Mouse (Mus musculus) kidney, embryonic 15.5 days (tissue): ENCODE results near the gene 5730596B20Rik. TPM values are rescaled to one million over a fixed set of nuclear protein-coding genes. Genes with fewer than 3 reads are reported as not detected.

ENCODE experiments used
- ATAC-seq: fragments of 200-750 bp; cut with Nextera tagmentation; replicated peaks from 2 replicates; pipeline ENCODE4 v1.8.0; 2017; ENCODE audit warnings: moderate TSS enrichment; ENCODE audit not compliant: low FRiP score
- H3K27ac ChIP-seq: fragments of 300-500 bp; sonication (generic); 2 replicates; pipeline ENCODE4 v1.5.1; 2015; ENCODE audit warnings: mild to moderate bottlenecking, inconsistent platforms
- H3K27me3 ChIP-seq: fragments of 300-500 bp; sonication (generic); 2 replicates; pipeline ENCODE4 v1.6.1; 2015; ENCODE audit warnings: inconsistent platforms
- H3K36me3 ChIP-seq: fragments of 300-500 bp; sonication (generic); 2 replicates; pipeline ENCODE4 v1.6.1; 2015; ENCODE audit warnings: inconsistent platforms
- H3K4me1 ChIP-seq: fragments of 300-500 bp; sonication (generic); 2 replicates; pipeline ENCODE4 v1.6.1; 2015; ENCODE audit warnings: inconsistent platforms
- H3K4me2 ChIP-seq: fragments of 300-500 bp; sonication (generic); 2 replicates; pipeline ENCODE4 v1.6.1; 2015; ENCODE audit warnings: moderate library complexity, mild to moderate bottlenecking, inconsistent platforms
- H3K4me3 ChIP-seq: fragments of 300-500 bp; sonication (generic); replicated peaks from 2 replicates; pipeline ENCODE4 v1.5.1; 2015; ENCODE audit warnings: mild to moderate bottlenecking, inconsistent platforms
- H3K9ac ChIP-seq: fragments of 300-500 bp; sonication (generic); 2 replicates; pipeline ENCODE4 v1.6.1; 2015; ENCODE audit warnings: mild to moderate bottlenecking, inconsistent platforms
- H3K9me3 ChIP-seq: fragments of 300-500 bp; sonication (generic); replicated peaks from 2 replicates; pipeline ENCODE4 v1.6.1; 2016; ENCODE audit warnings: inconsistent platforms
- WGBS: fragments of 180-500 bp; shearing (Covaris S2); methylation state at CpG from one replicate; pipeline ENCODE4 v1.1.7; 2015; ENCODE audit warnings: mixed read lengths; 5-methylcytosine and 5-hydroxymethylcytosine counted together
- polyA plus RNA-seq: library from polyadenylated mRNA; unstranded; fragments of >200 nt; fragmentation: Nextera tagmentation; extraction: Ambion mirVana; gene quantifications from 2 replicates; pipeline ENCODE4 v1.2.1, GENCODE M21; 2015

5730596B20Rik gene
- polyA plus RNA-seq, 1 experiment from 2014 or later: 2.4 TPM

DNA sequence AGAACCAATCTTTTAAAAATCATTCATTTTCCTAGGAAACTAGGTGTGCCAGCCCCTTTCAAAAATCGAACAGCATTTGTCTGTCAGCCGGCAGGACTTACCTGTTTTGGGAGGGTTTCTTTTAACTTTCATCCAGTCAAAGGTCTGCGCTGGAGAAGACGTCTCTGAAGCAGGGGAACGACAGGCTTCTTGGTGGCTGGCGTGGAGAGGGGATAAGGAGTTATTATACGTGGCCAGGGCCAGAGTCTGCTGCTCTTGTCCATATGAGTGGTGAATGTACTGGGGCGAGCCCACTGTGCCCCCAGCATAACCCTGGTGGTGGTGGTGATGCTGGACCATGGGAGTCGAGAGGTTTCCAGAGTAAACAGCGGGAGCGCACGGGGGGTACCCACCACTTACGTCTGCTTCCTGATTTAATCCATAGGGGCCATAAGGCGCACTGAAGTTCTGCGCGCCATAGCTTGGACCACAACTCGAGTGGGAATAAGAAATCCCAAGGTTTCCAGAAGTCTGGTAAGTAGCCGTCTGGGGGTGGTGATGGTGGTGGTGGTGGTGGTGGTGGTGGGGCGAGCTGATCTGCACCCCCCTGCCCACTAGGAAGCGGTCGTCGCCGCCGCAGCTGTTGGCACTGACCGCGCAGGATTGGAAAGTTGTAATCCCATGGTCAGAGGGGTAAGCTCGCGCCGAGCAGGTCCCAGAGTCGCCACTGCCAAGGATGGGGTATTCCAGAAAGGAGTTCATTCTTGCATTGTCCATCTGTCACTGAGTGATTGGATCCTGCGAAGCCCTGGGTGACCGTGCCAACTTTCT, 19.6 kb upstream of the 5730596B20Rik start:
- 0 out of 2 replicates have a peak overlapping the region, but pooled peaks have one; percentile 95 for H3K27ac ChIP-seq
- H3K4me1 ChIP-seq: peaks cover 61% of the 10 kb centered on the region
- H3K36me3 ChIP-seq: no peaks in the 10 kb centered on the region
- peaks cover 54% of the 10 kb centered on the region for H3K27me3 ChIP-seq
- H3K9me3 ChIP-seq: no peaks in the 10 kb centered on the region
- H3K4me3 ChIP-seq: peak overlapping the region; percentile 85
- ATAC-seq: peak; percentile 47; the same call in 1 of the 2 replicates
- WGBS: under 1% methylated on average over 32 of the region's 32 CpGs
- H3K4me2 ChIP-seq: peak overlapping the region; percentile 97
- H3K9ac ChIP-seq: peak overlapping the region; percentile 77; the same call in 1 of the 2 replicates

DNA sequence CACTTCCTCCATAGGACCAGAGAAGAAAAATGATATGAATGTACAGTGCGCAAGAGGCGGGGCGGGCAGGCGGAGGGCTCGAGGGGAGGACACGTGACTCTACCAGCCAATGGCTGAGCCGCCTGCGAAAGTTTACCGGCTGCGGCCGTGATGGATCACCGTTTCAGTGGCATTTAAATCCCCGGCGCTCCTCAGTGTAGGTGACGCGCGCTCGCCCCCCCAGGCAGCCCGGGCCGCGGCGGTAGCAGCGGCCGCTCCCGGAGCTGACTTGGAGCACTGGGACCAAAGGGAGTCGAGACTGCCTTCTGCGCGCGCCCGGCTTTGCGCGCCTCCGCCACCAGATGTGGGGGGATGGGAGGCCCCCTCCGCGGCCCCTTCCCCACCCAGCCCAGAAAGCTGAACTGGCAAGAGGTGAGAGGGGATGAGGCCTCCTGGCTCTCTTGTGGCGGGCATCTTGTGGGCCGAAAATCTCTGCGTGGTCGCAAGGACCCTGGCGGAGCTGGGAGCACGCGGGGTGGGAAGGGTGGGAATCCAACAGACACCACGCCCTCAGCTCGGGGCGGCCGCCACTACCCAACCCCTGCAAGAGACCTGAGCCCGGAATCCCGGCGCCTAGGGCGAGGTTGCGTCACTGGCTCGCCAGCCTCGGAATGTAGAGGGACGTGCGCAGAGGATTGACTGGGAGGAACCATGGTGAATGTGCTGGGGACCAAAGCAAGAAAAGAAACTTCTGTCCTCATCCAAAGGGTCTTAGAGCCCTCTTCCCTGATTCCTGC, 18.8 kb upstream of the 5730596B20Rik start, which contains the start of gene Hoxa1:
TSS of gene Hoxa1 (minus strand) at position 42 of the 776 bp plus-strand sequence.
- ATAC-seq: peak; percentile 83
- peak within 1 kb of the TSS; percentile 77 for H3K9ac ChIP-seq
- H3K27me3 ChIP-seq: peaks cover 46% of the 10 kb centered on the region
- H3K9me3 ChIP-seq: no peaks in the 10 kb centered on the region
- peak within 1 kb of the TSS; percentile 95 for H3K27ac ChIP-seq
- H3K4me3 ChIP-seq: peak within 1 kb of the TSS; percentile 85
- H3K36me3 ChIP-seq: no peaks in the 10 kb centered on the region
- WGBS: under 1% methylated on average over 55 of the region's 55 CpGs
- peaks cover 63% of the 10 kb centered on the region for H3K4me1 ChIP-seq
- peak within 1 kb of the TSS; percentile 97 for H3K4me2 ChIP-seq

DNA sequence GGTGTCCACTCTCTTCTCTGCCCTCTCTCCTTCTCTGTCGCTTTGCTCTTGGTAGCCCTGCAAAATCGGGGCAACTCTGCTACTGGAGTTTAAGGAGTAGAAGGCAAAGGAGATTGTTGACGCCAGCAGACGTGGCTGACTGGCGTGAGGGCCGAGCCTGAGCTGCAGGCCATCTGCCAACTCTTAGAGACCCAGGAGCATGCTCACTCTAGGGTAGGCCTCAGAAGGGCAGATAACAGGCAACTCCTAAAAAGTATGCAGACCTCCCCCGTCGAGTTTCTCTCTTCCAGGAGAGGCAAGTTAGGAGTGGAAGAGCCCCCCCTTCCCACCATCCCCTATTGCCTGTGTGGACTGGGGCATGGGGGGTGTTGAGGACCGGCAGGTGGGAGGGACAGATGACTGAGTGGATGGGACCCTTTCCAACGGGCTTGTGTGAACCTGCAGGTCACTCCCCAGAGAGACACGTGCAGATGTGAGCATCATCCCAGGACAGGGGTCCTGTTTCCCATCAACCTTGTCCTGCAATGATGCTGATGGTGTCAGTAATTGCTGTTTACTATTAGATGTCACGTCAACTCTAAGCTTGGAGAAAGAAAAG, 18.0 kb upstream of the 5730596B20Rik start:
- Histone ChIP-seq H3K4me3 (peak overlapping the region; percentile 85), H3K36me3 (no peaks in the 10 kb centered on the region), H3K27me3 (peaks cover 39% of the 10 kb centered on the region), H3K9ac (peak overlapping the region; percentile 77), H3K27ac (peak overlapping the region; percentile 95), H3K4me1 (peaks cover 71% of the 10 kb centered on the region), H3K4me2 (peak overlapping the region; percentile 97), H3K9me3 (no peaks in the 10 kb centered on the region)
- WGBS: 7% methylated on average over 12 of the region's 12 CpGs
- ATAC-seq: peak; percentile 3

DNA sequence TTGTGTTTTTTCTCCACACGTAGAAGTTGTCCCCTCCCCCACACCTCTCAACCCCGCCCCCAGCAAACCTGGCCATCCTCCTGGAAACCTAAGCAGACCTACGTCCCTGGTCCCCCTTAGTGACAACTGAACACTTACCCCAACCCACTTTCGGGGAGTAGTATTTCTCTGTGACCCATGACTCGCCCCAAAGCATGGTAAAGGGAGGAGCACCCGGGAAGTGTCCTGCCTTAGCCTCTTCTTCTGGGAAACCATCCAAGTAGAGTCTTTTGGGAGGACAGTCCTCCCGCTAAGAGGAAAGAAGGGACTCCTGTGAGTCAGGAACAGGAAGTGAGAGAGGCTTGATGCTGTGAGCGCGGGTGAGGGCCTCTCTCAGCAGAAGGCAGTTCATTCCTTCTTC, 17.3 kb upstream of the 5730596B20Rik start:
- H3K4me1 ChIP-seq: peaks cover 78% of the 10 kb centered on the region
- peak overlapping the region; percentile 34; the same call in 1 of the 2 replicates for H3K9ac ChIP-seq
- 11% methylated on average over 9 of the region's 9 CpGs for WGBS
- no peak for ATAC-seq
- H3K27me3 ChIP-seq: peaks cover 32% of the 10 kb centered on the region
- peak overlapping the region; percentile 95 for H3K27ac ChIP-seq
- peak overlapping the region; percentile 97 for H3K4me2 ChIP-seq
- H3K36me3 ChIP-seq: no peaks in the 10 kb centered on the region
- H3K4me3 ChIP-seq: peak overlapping the region; percentile 85
- no peaks in the 10 kb centered on the region for H3K9me3 ChIP-seq

DNA sequence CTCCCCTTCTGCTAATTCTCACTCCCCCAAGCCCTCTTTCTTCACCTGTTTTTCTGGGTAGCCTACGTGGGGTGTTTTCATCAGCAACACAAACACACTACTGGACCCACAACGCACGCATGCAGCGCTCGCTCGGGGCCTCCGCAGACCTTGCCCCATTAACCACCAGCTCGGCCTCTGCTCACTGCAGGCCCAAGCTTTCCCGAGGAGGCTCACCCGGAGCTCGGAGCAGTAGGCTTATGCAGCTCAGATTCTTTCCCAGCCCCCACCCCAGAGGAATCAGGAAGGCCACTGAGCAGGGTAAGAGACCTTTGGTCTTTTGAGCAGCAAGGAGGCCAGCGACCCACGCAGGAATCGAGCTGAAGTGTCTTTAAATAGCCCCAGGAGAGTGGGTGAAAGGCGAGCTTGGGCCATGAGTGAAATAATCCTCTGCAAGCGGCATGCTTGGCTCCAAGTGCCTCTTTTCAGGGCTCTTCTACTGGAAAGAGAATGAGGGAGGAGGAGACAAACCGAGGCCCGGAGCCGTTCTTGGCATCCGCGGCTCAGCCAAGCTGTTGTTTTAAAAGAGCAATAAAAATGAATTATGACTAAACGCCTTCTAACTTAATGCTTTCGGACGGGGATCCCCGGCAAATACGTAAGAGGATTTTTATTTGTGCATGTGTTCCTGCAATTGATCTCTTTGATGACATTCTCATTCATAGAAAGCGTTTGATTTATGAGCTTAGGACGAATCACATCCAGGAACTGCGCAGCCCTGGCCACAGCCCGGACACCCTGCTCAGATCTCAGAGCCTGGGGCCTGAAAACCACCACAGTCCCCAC, 16.6 kb upstream of the 5730596B20Rik start:
- H3K36me3 ChIP-seq: no peaks in the 10 kb centered on the region
- H3K9ac ChIP-seq: peak overlapping the region; percentile 34
- peak; percentile 49 for ATAC-seq
- H3K27ac ChIP-seq: peak overlapping the region; percentile 95
- no peaks in the 10 kb centered on the region for H3K9me3 ChIP-seq
- 3% methylated on average over 30 of the region's 30 CpGs for WGBS
- peak overlapping the region; percentile 85 for H3K4me3 ChIP-seq
- peaks cover 86% of the 10 kb centered on the region for H3K4me1 ChIP-seq
- H3K4me2 ChIP-seq: peak overlapping the region; percentile 97
- peaks cover 24% of the 10 kb centered on the region for H3K27me3 ChIP-seq

DNA sequence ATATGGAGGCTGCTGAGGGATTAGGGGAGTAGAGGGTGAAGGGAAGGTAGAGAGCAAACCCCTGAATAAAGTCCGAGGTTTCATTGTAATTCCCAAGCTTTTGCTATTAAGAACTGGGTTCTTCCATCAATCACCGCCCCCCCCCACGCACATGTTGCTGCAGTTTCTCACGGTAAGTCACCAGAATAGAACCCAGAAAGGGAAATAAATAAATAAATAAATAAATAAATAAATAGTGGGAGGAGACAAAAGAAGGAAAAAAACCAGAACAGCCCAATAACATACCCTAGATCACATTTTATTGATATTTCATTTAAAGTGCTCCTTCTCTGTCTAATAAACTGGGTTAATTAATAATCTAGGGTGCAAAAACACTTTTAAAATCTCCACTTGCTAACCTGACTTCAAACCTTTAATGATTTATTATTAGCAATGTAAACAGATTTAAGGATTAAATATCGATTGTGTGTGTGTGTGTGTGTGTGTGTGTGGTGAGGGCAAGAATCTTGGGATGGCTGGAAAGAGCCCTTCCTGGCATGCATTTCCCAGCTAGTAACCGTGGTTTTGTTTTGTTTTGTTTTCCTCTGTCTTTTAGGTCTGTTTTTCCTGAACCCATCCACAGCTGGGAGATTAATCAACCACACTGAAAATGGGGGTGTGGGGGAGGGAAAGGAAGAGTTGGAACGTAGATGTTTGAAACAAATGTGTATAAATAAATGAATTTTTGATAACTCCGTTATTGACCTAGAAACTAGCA, 15.8 kb upstream of the 5730596B20Rik start:
- no peaks in the 10 kb centered on the region for H3K9me3 ChIP-seq
- H3K27me3 ChIP-seq: peaks cover 16% of the 10 kb centered on the region
- no peak overlapping the region for H3K9ac ChIP-seq
- 11% methylated on average over 8 of the region's 8 CpGs for WGBS
- H3K36me3 ChIP-seq: no peaks in the 10 kb centered on the region
- H3K27ac ChIP-seq: peak overlapping the region; percentile 95
- peak overlapping the region; percentile 85 for H3K4me3 ChIP-seq
- H3K4me2 ChIP-seq: peak overlapping the region; percentile 97
- peaks cover 92% of the 10 kb centered on the region for H3K4me1 ChIP-seq
- no peak for ATAC-seq

DNA sequence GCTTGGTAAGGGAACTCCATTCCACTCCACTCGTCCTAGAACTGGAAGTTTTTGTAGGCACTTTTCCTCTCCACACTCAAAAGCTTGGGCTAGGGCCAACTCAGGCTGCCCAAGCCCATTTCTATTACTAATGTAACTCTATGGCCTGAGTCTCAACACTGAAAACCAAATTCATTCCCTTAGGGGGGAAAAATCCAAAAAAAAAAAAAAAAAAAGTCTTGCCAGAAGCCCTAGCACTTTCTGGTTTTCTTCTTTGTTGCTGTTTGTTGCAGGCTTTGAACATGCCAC, 15.3 kb upstream of the 5730596B20Rik start:
- Histone ChIP-seq H3K36me3 (no peaks in the 10 kb centered on the region), H3K9me3 (no peaks in the 10 kb centered on the region), H3K4me2 (peak overlapping the region; percentile 34; the same call in 1 of the 2 replicates), H3K9ac (no peak overlapping the region), H3K27ac (peak overlapping the region; percentile 57; the same call in 1 of the 2 replicates), H3K4me1 (peaks cover 92% of the 10 kb centered on the region), H3K27me3 (peaks cover 11% of the 10 kb centered on the region), H3K4me3 (no peak overlapping the region)
- ATAC-seq: no peak
- WGBS: 38% methylated on average over 1 of the region's 1 CpGs

DNA sequence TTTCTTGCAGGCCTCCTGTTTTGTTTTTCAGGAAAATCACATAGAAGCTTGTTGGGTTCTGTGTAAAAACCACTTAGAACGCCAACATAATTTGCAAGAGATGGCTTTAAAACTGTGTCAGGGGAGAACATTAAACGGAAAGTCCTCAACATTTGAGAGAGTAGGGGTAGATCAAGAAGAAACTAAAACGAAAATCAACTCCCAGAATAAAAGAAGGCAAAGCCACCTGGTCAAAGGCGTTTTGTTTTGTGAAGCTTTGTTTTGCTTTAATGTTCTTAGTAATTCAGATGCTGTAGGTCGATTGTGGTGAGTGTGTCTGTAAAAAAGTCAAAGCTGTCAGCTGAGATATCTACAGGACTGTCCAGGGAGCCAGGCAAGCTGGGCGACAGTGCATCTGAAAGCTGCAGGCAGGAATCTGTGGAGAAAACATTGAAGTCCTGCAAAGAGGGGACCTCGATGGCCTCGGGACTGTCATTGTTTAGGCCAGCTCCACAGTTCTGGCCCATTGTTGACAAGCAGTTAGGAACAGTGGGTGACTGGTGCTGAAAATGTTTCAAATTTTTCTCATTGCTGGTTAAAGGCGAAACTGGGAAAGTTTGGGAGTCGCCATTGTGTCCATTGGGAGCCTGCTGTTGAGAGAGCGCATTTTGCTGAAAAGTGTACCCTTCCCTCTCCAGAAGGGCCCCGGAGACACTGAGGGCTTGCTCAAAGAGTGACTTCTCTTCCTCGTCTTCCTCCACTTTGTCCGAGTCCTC, 14.5 kb upstream of the 5730596B20Rik start:
- H3K36me3 ChIP-seq: no peaks in the 10 kb centered on the region
- no peaks in the 10 kb centered on the region for H3K9me3 ChIP-seq
- peaks cover 92% of the 10 kb centered on the region for H3K4me1 ChIP-seq
- WGBS: 27% methylated on average over 14 of the region's 14 CpGs
- peak overlapping the region; percentile 77 for H3K4me2 ChIP-seq
- H3K27me3 ChIP-seq: peaks cover 4% of the 10 kb centered on the region
- H3K27ac ChIP-seq: peak overlapping the region; percentile 90
- no peak for ATAC-seq
- H3K9ac ChIP-seq: no peak overlapping the region
- peak overlapping the region; percentile 44 for H3K4me3 ChIP-seq

DNA sequence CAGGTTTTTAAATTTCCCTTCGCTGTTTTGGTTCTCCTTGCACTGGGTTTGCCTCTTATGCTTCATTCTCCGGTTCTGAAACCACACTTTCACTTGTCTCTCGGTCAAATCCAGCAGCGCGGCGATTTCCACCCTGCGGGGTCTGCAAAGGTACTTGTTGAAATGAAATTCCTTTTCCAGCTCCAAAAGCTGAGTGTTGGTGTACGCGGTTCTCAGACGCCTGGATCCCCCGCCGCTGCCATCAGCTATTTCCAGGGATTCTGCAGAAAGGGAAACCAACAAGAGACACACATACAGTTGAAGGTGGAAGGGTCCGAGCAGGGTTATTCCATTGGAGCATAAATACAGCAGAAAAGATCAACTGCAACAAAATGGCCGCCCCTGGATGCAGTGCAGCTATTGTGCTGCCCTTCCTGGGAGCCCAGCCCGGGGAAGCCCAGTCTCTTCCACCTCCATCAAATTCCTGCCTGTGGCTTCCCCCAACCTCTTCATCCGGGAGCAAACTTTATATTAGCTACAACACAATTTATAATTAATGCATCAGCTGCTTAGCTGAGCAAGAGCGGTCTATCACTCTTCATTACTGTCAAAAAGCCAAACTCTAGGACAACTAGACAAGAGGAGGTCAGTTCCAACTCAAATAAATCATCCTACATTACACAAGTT, 13.8 kb upstream of the 5730596B20Rik start:
- peak overlapping the region; percentile 90 for H3K27ac ChIP-seq
- peaks cover 95% of the 10 kb centered on the region for H3K4me1 ChIP-seq
- no peaks in the 10 kb centered on the region for H3K9me3 ChIP-seq
- 13% methylated on average over 17 of the region's 17 CpGs for WGBS
- H3K4me3 ChIP-seq: peak overlapping the region; percentile 44
- ATAC-seq: no peak
- peak overlapping the region; percentile 54; the same call in 1 of the 2 replicates for H3K9ac ChIP-seq
- H3K36me3 ChIP-seq: no peaks in the 10 kb centered on the region
- H3K4me2 ChIP-seq: peak overlapping the region; percentile 77
- no peaks in the 10 kb centered on the region for H3K27me3 ChIP-seq
